Mouse (Mus musculus) lung, postnatal 10 days (tissue): ENCODE data around the gene Ttc7.

Source experiments
- DNase-seq: peaks from one replicate; pipeline ENCODE4 v3.0.0; 2021

Ttc7 gene

DNA sequence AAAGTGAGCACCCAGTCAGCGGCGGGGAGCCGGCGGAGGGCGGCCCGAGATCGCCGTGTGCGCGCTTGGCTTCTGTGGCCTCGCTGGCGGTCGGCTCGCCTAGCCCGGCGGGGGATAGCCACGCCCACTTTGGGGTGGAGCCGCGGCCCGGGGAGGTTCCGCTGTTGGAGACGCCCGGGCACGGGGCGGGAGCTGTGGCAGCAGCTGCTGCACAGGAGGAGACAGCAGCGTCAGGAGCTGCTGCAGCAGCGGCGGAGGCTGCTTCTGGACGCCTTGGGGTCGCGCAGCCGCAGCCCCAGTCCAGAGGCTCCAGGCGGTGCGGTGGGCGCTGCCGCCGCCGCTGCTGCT lies at the start of gene Ttc7:
Ttc7 (plus strand) TSS at position 181 of the 348 bp plus-strand sequence.
- peak; percentile 99 for DNase-seq

- no peak for DNase-seq
These were observed 47.7 kb upstream of the Ttc7 start for GRCm38 (mm10) chr17:87235019-87235418.

- DNase-seq: peak; percentile 58
These were observed 45.7 kb upstream of the Ttc7 start for GRCm38 (mm10) chr17:87236725-87237650.

- DNase-seq: no peak
These were observed 44.9 kb upstream of the Ttc7 start for GRCm38 (mm10) chr17:87237826-87238225.

DNA sequence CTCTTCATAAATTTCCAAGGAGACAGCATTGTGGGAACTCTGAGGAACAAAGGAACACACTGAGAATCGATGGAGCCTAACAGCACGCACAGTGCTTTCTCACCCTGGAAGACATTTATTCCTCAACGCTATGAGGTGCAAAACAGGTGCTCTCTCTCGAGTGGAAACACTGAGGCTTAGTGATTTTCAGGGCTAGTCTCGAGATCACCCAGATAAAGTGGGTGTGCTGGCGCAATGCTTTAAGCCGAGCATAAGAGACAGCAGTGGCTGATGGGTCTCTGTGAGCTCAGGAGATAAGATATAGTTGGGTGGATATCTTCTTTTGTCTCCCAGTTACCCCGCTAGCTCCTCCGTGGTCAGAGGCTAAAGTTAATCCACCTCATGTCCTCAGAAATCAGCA lies 36.6 kb upstream of the Ttc7 start:
- DNase-seq: no peak

DNA sequence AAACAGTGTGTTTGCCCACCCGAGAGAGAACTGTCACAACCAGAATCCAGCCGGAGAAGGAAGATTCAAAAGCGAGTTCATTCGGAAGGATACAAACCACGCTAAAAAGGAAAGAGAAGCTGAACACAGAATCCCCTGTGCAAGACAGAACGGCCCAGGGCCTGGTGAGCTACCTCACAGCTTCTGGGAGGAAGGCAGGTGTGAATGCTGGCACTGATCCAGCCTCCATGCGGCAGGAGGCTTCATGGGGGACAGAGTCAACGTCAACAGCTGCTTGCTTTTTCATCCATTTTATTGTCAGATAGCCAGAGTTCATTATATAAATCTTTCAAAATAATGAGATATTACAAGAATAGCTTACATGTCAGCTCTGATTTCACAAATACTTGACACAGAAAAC lies 28.3 kb upstream of the Ttc7 start:
- no peak for DNase-seq

GRCm38 (mm10) chr17:87255672-87256071 lies 27.0 kb upstream of the Ttc7 start:
- no peak for DNase-seq

- DNase-seq: peak; percentile 29
These were observed 19.3 kb upstream of the Ttc7 start for GRCm38 (mm10) chr17:87263401-87263800.

DNA sequence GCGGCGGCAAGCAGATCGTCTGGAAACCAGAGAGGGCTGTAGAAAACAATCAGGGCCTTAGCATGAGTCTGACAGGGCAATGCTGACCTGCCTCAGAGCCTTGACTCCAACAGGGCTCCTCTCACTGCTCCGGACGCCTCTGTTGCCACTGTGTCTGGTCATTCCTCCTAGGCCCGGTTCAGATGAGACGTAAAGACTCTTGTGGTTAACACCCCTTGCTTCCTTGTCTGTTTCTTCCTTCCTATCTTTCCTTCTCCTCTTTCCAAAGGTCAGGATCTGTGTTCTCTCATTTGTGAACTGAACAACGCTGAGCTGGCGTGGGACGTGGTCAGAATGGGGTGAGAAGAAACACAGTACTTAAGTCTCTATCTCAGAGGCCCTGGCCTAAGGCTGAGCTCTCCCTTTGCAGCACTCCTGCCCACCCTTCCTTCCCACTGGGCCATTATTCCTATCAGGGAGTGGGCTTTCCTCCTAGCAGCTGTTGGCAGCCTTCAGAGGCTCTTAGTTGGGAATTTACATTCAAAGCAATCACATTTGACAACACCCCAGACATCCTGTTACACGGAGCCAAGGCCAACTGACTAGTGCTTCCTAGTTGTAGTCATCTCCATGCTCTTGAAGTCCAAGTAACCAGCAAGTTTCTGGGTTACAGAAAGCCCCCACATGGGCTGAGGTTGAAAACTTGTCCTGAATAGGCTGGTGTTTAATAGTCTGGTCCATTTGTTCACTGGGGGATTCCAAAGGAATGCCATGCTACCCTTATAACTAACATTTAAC lies 18.4 kb upstream of the Ttc7 start:
- DNase-seq: no peak

DNA sequence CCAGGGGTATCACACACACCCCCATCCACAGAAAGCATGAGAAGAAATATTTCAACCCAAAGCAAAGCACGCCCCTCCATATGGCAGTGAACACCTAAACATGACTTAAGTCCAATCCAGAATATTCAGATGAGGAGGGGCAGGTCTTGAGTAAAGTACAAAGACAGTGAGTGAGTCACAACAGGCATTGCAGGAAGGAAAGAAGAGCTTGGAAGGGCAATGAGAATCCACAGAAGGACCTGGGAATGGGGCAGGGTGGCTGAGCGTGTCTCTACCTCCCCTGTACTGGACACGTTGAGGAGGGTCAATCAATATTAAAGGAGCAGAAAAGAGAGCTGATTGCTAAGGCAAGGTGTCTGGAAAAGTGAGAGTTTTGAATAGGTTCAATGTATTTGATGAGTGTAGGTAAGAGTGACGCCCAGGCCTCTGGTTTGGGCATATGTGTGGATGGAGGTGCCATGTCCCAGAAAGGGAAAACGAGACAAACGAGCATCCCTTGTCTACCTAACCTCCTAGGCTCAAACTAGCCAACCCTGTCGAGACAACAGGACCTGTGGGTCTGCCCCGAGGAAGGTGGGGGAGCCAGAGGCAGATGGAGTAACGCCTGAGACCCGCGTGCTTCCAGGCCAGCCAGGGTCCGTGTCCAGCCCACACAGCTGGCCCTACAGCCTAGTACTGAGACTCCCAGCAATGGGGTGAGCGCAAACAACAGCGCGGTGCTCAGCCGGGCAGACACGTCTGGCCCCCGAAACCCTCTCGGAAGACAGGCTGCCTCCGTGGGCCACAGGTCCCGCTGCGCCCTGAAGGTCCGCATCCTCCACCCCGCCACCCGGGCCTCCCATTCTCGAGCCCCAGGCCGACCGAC lies 17.5 kb upstream of the Ttc7 start:
- DNase-seq: no peak

- peak; percentile 96 for DNase-seq
These were observed 16.9 kb upstream of the Ttc7 start, which contains the start of gene Mcfd2 for GRCm38 (mm10) chr17:87265792-87266186. TSS of gene Mcfd2 (minus strand) at chr17:87265935.

- no peak for DNase-seq
These were observed 13.2 kb upstream of the Ttc7 start for GRCm38 (mm10) chr17:87269454-87269853.

- no peak for DNase-seq
These were observed 7.0 kb upstream of the Ttc7 start for GRCm38 (mm10) chr17:87275363-87276341.

- peak; percentile 98 for DNase-seq
These were observed 530 bp upstream of the Ttc7 start for GRCm38 (mm10) chr17:87282007-87282705.

GRCm38 (mm10) chr17:87283055-87283754 lies 519 bp downstream of the Ttc7 start:
- DNase-seq: peak; percentile 68

GRCm38 (mm10) chr17:87283755-87284481 lies 1.2 kb downstream of the Ttc7 start:
- peak; percentile 57 for DNase-seq

DNA sequence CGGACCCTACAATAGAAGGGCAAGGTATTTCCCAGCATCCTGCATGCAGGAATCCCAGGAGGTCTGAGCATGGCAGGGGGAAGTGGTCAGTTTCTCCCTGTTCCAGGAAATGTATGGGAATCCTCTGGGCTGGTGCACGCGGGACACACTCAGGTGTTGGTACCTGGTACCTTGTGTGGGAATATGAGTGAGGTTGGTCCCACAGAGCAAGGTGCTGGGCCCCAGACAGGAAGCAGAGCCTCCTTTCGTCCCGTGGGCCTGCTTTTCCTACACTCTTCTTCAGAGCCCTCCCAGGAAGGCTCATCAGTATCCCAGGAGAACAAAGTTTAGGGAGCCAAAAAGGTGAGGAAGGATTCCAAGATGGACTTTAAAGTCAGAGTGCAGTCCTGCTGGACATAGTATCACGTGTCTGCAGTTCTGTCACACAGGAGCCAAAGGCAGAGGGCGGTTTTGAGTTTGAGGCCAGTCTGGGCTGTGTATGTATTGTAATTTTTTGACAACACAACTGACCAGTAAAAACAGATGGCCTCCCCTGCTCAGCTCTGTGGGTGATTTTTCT lies 1.9 kb downstream of the Ttc7 start:
- no peak for DNase-seq

GRCm38 (mm10) chr17:87285731-87286465 lies 3.2 kb downstream of the Ttc7 start:
- no peak for DNase-seq
